Mouse (Mus musculus) liver, embryonic 14.5 days (tissue): Measurements from ENCODE around the gene Adh6a.

ENCODE experiments used
- CTCF ChIP-seq: IDR thresholded peaks from 2 replicates; pipeline ENCODE4 v1.5.1; 2016; ENCODE audit warnings: antibody characterized with exemption, low read depth, control low read depth
- EP300 ChIP-seq: IDR thresholded peaks from 2 replicates; pipeline ENCODE4 v1.6.1; 2016; ENCODE audit warnings: antibody characterized with exemption, low read depth

- TF ChIP-seq EP300: no peak
- no peak for TF ChIP-seq CTCF
These were observed 12.4 kb downstream of the Adh6a start for GRCm38 (mm10) chr3:138325466-138325865.
